Mouse (Mus musculus): ENCODE data around the gene Pttg1. TPM values are rescaled to one million over a fixed set of nuclear protein-coding genes. Genes with fewer than 3 reads are reported as not detected.

Gene Pttg1
- polyA plus RNA-seq, 1 experiment from 2014 or later: 95.0 TPM

MicroRNAs encoded within 50 kb of the gene (microRNA counts, 519-probe panel; counts per million panel counts)
- microRNA mmu-miR-146a: 3,166 counts per million, percentile 83 among the panel's probes with 10 or more counts

Small RNA genes within 50 kb of the gene (microRNA-seq; reads per million reads assigned to microRNA genes)
- gene Mir146: 272 reads per million, percentile 64 among the genes with 10 or more reads in this experiment

Other genes with a start within 250 kb of the Pttg1 start
- 56.8 and 58.0 TPM in 2 replicates for gene Slu7, start 7.5 kb upstream of the Pttg1 start, polyA plus RNA-seq (2015; fragmentation: Nextera tagmentation; extraction: Ambion mirVana)
- 2.6 and 3.1 TPM in 2 replicates for gene C1qtnf2, start 48.0 kb upstream of the Pttg1 start, polyA plus RNA-seq (2015; fragmentation: Nextera tagmentation; extraction: Ambion mirVana)
- gene Ccnjl, start 102.5 kb upstream of the Pttg1 start, polyA plus RNA-seq (2015; fragmentation: Nextera tagmentation; extraction: Ambion mirVana): 22.6 and 23.3 TPM in 2 replicates
- 5.9 and 6.3 TPM in 2 replicates for gene 4933415A04Rik, start 160.8 kb upstream of the Pttg1 start, polyA plus RNA-seq (2015; fragmentation: Nextera tagmentation; extraction: Ambion mirVana)
- gene Fabp6, start 175.3 kb upstream of the Pttg1 start, polyA plus RNA-seq (2015; fragmentation: Nextera tagmentation; extraction: Ambion mirVana): not detected in 2 replicates